Comparison of ENCODE assay signal across 8 mouse cellular contexts in the genomic region with DNA sequence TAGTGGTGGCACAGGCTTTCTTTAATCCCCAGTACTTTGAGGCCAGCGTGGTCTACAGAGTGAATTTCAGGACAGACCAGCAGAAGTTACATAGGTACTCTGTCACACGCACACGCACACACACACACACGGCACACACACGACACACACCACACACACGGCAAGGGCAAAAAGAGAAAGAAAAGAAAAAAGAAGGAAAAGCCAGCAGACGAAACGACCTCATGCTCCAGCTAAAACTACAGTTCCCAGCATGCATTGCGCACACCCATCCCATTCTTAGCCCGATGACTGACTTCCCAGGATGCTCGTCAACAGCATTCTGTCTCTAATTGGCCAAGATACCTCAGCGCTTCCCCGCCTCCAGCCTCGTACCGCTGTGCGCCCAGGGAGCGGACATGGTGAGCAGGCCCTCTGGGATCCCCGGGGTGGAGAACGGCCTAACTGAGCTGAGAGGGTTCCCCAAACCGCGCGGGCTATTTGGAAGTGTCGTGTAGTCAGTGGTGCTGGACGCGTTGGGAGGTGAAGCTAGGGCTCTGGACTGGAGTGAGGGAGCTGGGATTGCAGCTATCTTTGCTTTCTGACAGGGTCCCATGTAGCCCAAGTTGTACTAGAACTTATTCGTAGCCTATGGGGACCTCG. TPM values are rescaled to one million over a fixed set of nuclear protein-coding genes. Genes with fewer than 3 reads are reported as not detected.
DNase-seq lines count a peak whose midpoint lies in the region; ATAC-seq lines count a peak whose summit lies in the region.

A gene (plus strand): TSS at position 314 of the 639 bp plus-strand sequence.

- H3K9me3 ChIP-seq in hindbrain, embryonic 15.5 days = no peaks in the 10 kb centered on the region

- peak within 1 kb of the TSS; percentile 83 for H3K9ac ChIP-seq in hindbrain, embryonic 15.5 days

- peak within 1 kb of the TSS; percentile 76 for H3K27ac ChIP-seq in hindbrain, embryonic 15.5 days (replicated peaks)

- H3K27me3 ChIP-seq in hindbrain, embryonic 15.5 days = 0 out of 2 replicates have a peak, but pooled peaks cover 2% of the 10 kb centered on the region

- DNase-seq in T-cell, adult 2 months (ENCODE audit: low spot score) = peak; percentile 85
- peak; percentile 87 to 91 for DNase-seq in cerebellum, postnatal 36 days
- peak; percentile 88 to 95 for DNase-seq in frontal cortex, postnatal 36 days (ENCODE audit: low spot score in 2 of 2)
- DNase-seq in left cerebral cortex, adult 11 months (ENCODE audit: low spot score) = peak; percentile 94
- peak; percentile 92 to 94 for DNase-seq in lung, postnatal 4 days
- DNase-seq in retina, postnatal 7 days (ENCODE audit: low read depth, low spot score) = peak; percentile 86
- DNase-seq in urinary bladder, adult 2 months (ENCODE audit: low spot score) = peak; percentile 77

- H3K4me3 ChIP-seq in hindbrain, embryonic 15.5 days = peak within 1 kb of the TSS; percentile 91

- 2% methylated on average over 27 of the region's 27 CpGs for WGBS in hindbrain, embryonic 15.5 days

- peaks cover 22% of the 10 kb centered on the region for H3K4me1 ChIP-seq in hindbrain, embryonic 15.5 days (replicated peaks)

- ATAC-seq in hindbrain, embryonic 15.5 days (ENCODE audit: low FRiP score, low read depth) = peak; percentile 96

- H3K36me3 ChIP-seq in hindbrain, embryonic 15.5 days = no peaks in the 10 kb centered on the region

- H3K4me2 ChIP-seq in hindbrain, embryonic 15.5 days = peak within 1 kb of the TSS; percentile 68

RNA-seq across cellular contexts. Expression of the gene that starts here (rescaled TPM):
- polyA plus RNA-seq in hindbrain, embryonic 15.5 days (2015; fragmentation: Nextera tagmentation; extraction: Ambion mirVana) = 47.3 and 53.1 TPM in 2 replicates
- 55.4 and 80.0 TPM in 2 replicates for polyA plus RNA-seq in urinary bladder, adult 2 months (2012; rRNA removed)

Comparison
In these comparisons a context has a peak if more than half of its experiments do, and no peak if none do; other contexts are left out.
1. Peak in every context shown above with its lines: DNase-seq, ATAC-seq, H3K4me3 ChIP-seq and H3K27ac ChIP-seq.